Comparison of ENCODE assay signal across 1 mouse cellular context in genomic region chr12:44268728-44269302, GRCm38 (mm10).
TF ChIP-seq lines count a peak whose summit lies in the region.

No protein-coding gene starts in this region.

TF ChIP-seq in CH12.LX, 34 proteins besides CTCF, POLR2A, EP300 and RAD21 (continued from another document):
- peak; percentile 39; the same call in 1 of the 2 replicates for TF ChIP-seq MAX (IDR thresholded peaks at IDR 0.05; ENCODE audit: low read length)
- TF ChIP-seq KAT2A (IDR thresholded peaks at IDR 0.05; ENCODE audit: insufficient replicate concordance, low read length): peak; percentile 33; the same call in 1 of the 2 replicates
- TF ChIP-seq POLR2AphosphoS2 (IDR thresholded peaks at IDR 0.05; ENCODE audit: low read depth, low read length): peak; percentile 47; the same call in 1 of the 2 replicates
- TF ChIP-seq ZC3H11A (IDR thresholded peaks at IDR 0.05; ENCODE audit: low read depth, low read length): no peak
- TF ChIP-seq CHD1 (IDR thresholded peaks at IDR 0.05; ENCODE audit: low read depth, low read length): 0 out of 2 replicates have a peak, but pooled peaks have one; percentile 57
- TF ChIP-seq MYC (IDR thresholded peaks at IDR 0.05; ENCODE audit: low read depth, low read length): no peak
- peak; percentile 55; the same call in 1 of the 2 replicates for TF ChIP-seq ZMIZ1 (IDR thresholded peaks at IDR 0.05; ENCODE audit: low read depth, low read length)
- peak; percentile 32; the same call in 1 of the 2 replicates for TF ChIP-seq NRF1 (IDR thresholded peaks at IDR 0.05; ENCODE audit: low read depth, low read length)
- TF ChIP-seq MAFK (IDR thresholded peaks at IDR 0.05; ENCODE audit: insufficient replicate concordance, low read length): no peak
- no peak for TF ChIP-seq JUN (IDR thresholded peaks at IDR 0.05; ENCODE audit: insufficient read depth, low read depth, low read length)
- TF ChIP-seq RCOR1 (conservative IDR thresholded peaks at IDR 0.05; ENCODE audit: low read depth, low read length): no peak
- TF ChIP-seq SMC3 (IDR thresholded peaks at IDR 0.05; ENCODE audit: low read depth, low read length): no peak
- TF ChIP-seq NELFE (IDR thresholded peaks at IDR 0.05; ENCODE audit: low read depth, low read length): peak; percentile 71
- no peak for TF ChIP-seq JUND (conservative IDR thresholded peaks at IDR 0.05; ENCODE audit: low read depth, low read length)
- no peak; the same call in 1 of the 2 replicates for TF ChIP-seq IRF4 (IDR thresholded peaks at IDR 0.05; ENCODE audit: low read depth, low read length)
- TF ChIP-seq MEF2A (IDR thresholded peaks at IDR 0.05; ENCODE audit: borderline replicate concordance, low read depth, low read length): peak; percentile 30; the same call in 1 of the 2 replicates
- peak; percentile 70 for TF ChIP-seq TBP (conservative IDR thresholded peaks at IDR 0.05; ENCODE audit: low read depth, low read length)
- 0 out of 2 replicates have a peak, but pooled peaks have one; percentile 47 for TF ChIP-seq UBTF (IDR thresholded peaks at IDR 0.05; ENCODE audit: low read depth, low read length)
- TF ChIP-seq MXI1 (IDR thresholded peaks at IDR 0.05; ENCODE audit: low read depth, low read length): no peak
- no peak for TF ChIP-seq E2F4 (IDR thresholded peaks at IDR 0.05; ENCODE audit: insufficient replicate concordance, low read depth, low read length)
